Mouse (Mus musculus) stomach, postnatal 0 days (tissue): ENCODE results near the gene Psmd11. TPM values are rescaled to one million over a fixed set of nuclear protein-coding genes. Genes with fewer than 3 reads are reported as not detected.

Source experiments
- ATAC-seq: fragments of 200-750 bp; cut with Nextera tagmentation; 2 replicates; pipeline ENCODE4 v1.8.0; 2017; ENCODE audit not compliant: low FRiP score, low TSS enrichment
- DNase-seq: peaks from one replicate; pipeline ENCODE4 v3.0.0-alpha.2; 2016; ENCODE audit warnings: low spot score
- H3K27ac ChIP-seq: fragments of 300-500 bp; sonication (generic); replicated peaks from 2 replicates; pipeline ENCODE4 v1.5.1; 2014; ENCODE audit warnings: mild to moderate bottlenecking, control low read depth
- H3K27me3 ChIP-seq: fragments of 300-500 bp; sonication (generic); 2 replicates; pipeline ENCODE4 v1.6.1; 2014; ENCODE audit warnings: low read length; ENCODE audit not compliant: control insufficient read depth, insufficient read depth
- H3K36me3 ChIP-seq: fragments of 300-500 bp; sonication (generic); 2 replicates; pipeline ENCODE4 v1.6.1; 2014; ENCODE audit warnings: low read length, mixed read lengths; ENCODE audit not compliant: control insufficient read depth, insufficient read depth
- H3K4me1 ChIP-seq: fragments of 300-500 bp; sonication (generic); replicated peaks from 2 replicates; pipeline ENCODE4 v1.6.1; 2014; ENCODE audit warnings: antibody characterized with exemption; ENCODE audit not compliant: control insufficient read depth, insufficient read depth
- H3K4me2 ChIP-seq: fragments of 300-500 bp; sonication (generic); replicated peaks from 2 replicates; pipeline ENCODE4 v1.6.1; 2014; ENCODE audit warnings: low read depth, mild to moderate bottlenecking, control low read depth, moderate library complexity
- H3K4me3 ChIP-seq: fragments of 300-500 bp; sonication (generic); 2 replicates; pipeline ENCODE4 v1.5.1; 2014; ENCODE audit warnings: low read depth, low read length, control low read depth
- H3K9ac ChIP-seq: fragments of 300-500 bp; sonication (generic); 2 replicates; pipeline ENCODE4 v1.6.1; 2014; ENCODE audit warnings: mild to moderate bottlenecking, low read length, control low read depth, mixed read lengths
- H3K9me3 ChIP-seq: fragments of 300-500 bp; sonication (generic); 2 replicates; pipeline ENCODE4 v1.6.1; 2016; ENCODE audit warnings: low read length; ENCODE audit not compliant: control insufficient read depth
- CTCF ChIP-seq: IDR thresholded peaks from 2 replicates; pipeline ENCODE4 v1.5.1; 2016; ENCODE audit warnings: antibody characterized with exemption, low read depth, mild to moderate bottlenecking, moderate library complexity
- EP300 ChIP-seq: optimal IDR thresholded peaks from 2 replicates; pipeline ENCODE3; 2016; ENCODE audit warnings: antibody characterized with exemption
- WGBS: fragments of 180-500 bp; shearing (Covaris S2); extraction: QIAGEN DNeasy Blood & Tissue Kit; methylation state at CpG from one replicate; pipeline ENCODE4 v1.1.7; 2014; 5-methylcytosine and 5-hydroxymethylcytosine counted together
- polyA plus RNA-seq: library from polyadenylated mRNA; unstranded; fragments of >200 nt; fragmentation: Nextera tagmentation; extraction: Ambion mirVana; gene quantifications from 2 replicates; pipeline ENCODE4 v1.2.1, GENCODE M21; 2015

The Psmd11 gene
- polyA plus RNA-seq, 1 experiment from 2014 or later = 189 TPM

DNA sequence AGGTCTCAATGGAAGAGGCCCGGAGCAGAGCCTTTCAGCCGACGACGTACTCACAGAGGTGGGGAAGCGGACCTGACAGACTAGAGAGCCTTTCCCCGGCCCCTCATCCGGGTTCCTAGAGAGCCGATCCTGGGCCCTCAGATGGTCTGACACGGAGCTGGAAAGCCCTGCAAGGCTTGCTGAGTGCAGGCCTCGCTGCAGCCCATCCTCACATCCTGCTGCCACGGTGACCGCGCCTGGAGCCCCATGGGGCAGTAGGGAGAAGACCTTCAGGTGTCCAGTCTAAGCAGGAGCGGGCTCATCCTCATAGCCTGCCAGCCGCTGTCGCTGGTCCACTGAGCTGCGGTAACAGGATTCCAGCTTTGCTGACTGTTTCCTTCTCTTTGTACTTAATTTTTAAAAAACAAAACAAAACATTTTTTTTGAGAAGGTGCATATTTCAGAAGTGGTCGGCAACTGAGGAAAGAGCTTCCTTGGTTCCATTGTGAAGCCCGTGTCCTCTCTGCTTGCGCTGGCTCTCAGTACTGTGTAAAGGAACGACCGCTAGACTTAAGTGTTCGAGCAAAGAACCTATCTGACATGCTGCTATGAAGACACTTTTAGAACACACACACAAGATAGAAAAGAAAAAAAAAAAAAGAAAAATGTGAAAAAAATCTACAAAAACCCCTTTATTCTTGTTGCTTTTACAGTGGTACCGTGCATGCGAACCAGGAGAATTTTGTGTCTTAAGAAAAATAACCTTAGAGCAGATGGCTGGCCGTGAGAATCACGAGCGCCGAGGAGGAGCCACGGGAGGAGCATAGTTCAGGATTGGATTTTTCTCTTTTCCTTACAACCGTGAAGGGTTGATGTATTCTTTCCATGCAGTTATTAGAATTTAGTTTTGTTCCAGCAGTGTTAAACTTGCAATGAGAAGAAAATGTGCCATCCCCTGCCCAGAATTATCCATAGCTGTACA lies 51.8 kb downstream of the Psmd11 start:
- no peak for ATAC-seq
- no peak overlapping the region for H3K4me2 ChIP-seq
- H3K36me3 ChIP-seq = no peaks in the 10 kb centered on the region
- H3K9me3 ChIP-seq = no peaks in the 10 kb centered on the region
- H3K27ac ChIP-seq = no peak overlapping the region
- H3K27me3 ChIP-seq = no peaks in the 10 kb centered on the region
- TF ChIP-seq EP300 (no peak), CTCF (no peak)
- H3K9ac ChIP-seq = no peak overlapping the region
- DNase-seq = no peak
- no peak overlapping the region for H3K4me3 ChIP-seq
- peaks cover 5% of the 10 kb centered on the region; the same call in 1 of the 2 replicates for H3K4me1 ChIP-seq
- WGBS = 85% methylated on average over 31 of the region's 31 CpGs

DNA sequence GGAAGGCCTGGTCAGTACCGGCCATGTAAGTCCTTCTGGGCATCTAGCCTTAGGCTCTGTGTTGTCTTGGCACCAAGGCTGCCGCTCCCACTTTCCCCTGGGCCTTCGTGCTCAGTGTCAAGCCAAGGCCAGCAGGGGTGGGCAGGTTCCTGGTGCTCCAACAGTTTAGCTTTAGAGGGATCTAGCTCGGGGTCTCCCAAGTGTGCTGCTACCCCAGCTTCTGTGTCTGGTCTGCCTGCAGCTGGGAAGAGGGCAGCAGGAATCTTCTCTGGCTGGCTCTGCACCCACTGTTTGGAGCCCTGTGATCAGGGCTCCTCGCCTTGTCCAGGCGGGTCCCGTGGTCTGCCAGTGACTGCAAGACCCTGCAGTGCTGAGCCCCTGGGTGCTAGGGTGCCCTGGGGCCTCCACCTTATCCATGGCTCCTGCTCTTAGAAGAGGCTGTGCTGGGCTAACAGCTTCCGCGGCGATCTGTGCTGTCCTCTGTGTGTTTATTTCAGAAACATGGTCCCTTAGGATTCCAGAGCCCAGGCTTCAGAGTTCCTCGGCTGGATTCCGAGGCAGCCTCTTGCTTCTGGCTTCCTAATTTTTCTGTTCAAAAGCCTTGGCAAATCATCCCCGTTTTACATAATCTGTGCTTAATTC lies 53.1 kb downstream of the Psmd11 start:
- ATAC-seq (no peak), DNase-seq (no peak)
- TF ChIP-seq EP300 (no peak), CTCF (no peak)
- Histone ChIP-seq H3K4me3 (no peak overlapping the region), H3K27ac (no peak overlapping the region), H3K4me1 (peaks cover 5% of the 10 kb centered on the region; the same call in 1 of the 2 replicates), H3K36me3 (no peaks in the 10 kb centered on the region), H3K27me3 (no peaks in the 10 kb centered on the region), H3K9ac (no peak overlapping the region), H3K9me3 (no peaks in the 10 kb centered on the region), H3K4me2 (no peak overlapping the region)
- WGBS = 86% methylated on average over 13 of the region's 13 CpGs

GRCm38 (mm10) chr11:80482347-80482746 lies 53.9 kb downstream of the Psmd11 start:
- Histone ChIP-seq H3K36me3 (no peaks in the 10 kb centered on the region), H3K4me1 (peaks cover 5% of the 10 kb centered on the region; the same call in 1 of the 2 replicates), H3K9ac (no peak overlapping the region), H3K4me3 (no peak overlapping the region), H3K9me3 (no peaks in the 10 kb centered on the region), H3K27ac (no peak overlapping the region), H3K4me2 (no peak overlapping the region), H3K27me3 (no peaks in the 10 kb centered on the region)
- ATAC-seq (no peak), DNase-seq (no peak)
- TF ChIP-seq CTCF (no peak), EP300 (no peak)
- 65% methylated on average over 10 of the region's 10 CpGs for WGBS

DNA sequence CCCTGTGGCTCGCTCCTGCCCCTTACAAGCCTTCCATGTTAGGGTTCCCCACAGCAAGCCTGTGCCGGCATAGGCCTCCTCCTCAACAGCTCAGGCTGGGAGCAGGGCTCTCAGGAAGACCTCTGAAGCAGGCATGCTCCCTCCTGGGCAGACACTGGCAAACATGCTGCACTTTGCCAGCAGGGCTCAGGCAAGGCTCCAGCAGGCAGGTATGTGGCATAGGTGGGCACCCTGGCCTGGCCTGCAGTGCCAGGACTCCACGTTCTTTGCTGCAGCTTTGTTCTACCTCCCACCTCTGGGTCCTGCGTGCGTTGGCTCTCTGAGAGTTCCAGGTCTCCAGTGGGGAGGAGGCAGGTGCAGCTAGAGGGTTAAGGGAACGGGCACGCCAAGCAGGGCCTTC lies 54.5 kb downstream of the Psmd11 start:
- ATAC-seq (no peak), DNase-seq (no peak)
- no peaks in the 10 kb centered on the region for H3K36me3 ChIP-seq
- WGBS = 91% methylated on average over 7 of the region's 7 CpGs
- no peak overlapping the region for H3K27ac ChIP-seq
- no peaks in the 10 kb centered on the region for H3K9me3 ChIP-seq
- H3K27me3 ChIP-seq = no peaks in the 10 kb centered on the region
- no peak for TF ChIP-seq CTCF
- TF ChIP-seq EP300 = no peak
- H3K4me3 ChIP-seq = no peak overlapping the region
- H3K4me2 ChIP-seq = no peak overlapping the region
- no peak overlapping the region for H3K9ac ChIP-seq
- peaks cover under 1% of the 10 kb centered on the region; the same call in 1 of the 2 replicates for H3K4me1 ChIP-seq

DNA sequence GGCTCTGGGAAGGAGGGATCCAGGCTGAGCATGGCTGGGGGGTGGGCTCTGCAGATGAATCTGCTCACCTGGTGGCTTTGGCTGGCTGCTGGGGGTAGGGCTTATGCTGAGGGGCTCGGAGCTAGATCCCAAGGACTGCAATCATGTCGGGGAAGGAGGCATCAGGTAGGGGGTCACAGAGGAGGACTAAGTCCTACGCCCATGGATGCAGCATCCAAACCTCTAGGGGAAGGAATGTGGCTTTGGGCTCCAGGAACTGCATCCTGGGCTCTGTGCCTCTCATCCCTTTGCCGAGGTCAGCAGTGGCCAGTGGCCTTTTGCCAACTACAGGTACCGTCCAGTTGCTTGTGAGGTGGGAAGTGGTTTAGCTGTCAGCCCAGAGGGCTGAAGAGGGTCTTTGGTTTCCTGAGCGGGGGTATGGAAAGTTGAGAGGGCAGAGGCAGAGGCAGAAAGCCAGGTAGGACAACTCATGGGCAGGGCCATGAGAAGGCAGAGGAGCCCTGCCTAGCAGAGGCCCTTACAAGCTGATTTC lies 55.2 kb downstream of the Psmd11 start:
- Histone ChIP-seq H3K4me1 (no peaks in the 10 kb centered on the region), H3K27me3 (no peaks in the 10 kb centered on the region), H3K27ac (no peak overlapping the region), H3K4me3 (no peak overlapping the region), H3K9me3 (no peaks in the 10 kb centered on the region), H3K9ac (no peak overlapping the region), H3K4me2 (no peak overlapping the region), H3K36me3 (no peaks in the 10 kb centered on the region)
- DNase-seq = no peak
- no peak for TF ChIP-seq EP300
- no peak for TF ChIP-seq CTCF
- 82% methylated on average over 6 of the region's 6 CpGs for WGBS
- ATAC-seq = no peak
